Mouse (Mus musculus) liver, embryonic 15.5 days (tissue): Measurements from ENCODE around the gene Tmem38a. TPM values are rescaled to one million over a fixed set of nuclear protein-coding genes. Genes with fewer than 3 reads are reported as not detected.

ENCODE experiments used
- ATAC-seq: fragments of 200-750 bp; cut with Nextera tagmentation; 2 replicates; pipeline ENCODE4 v1.8.0; 2017; ENCODE audit warnings: moderate number of reproducible peaks, mild to moderate bottlenecking, moderate library complexity; ENCODE audit not compliant: insufficient read depth
- H3K27ac ChIP-seq: fragments of 300-500 bp; sonication (generic); replicated peaks from 2 replicates; pipeline ENCODE4 v1.5.1; 2015; ENCODE audit warnings: mild to moderate bottlenecking, inconsistent platforms
- H3K27me3 ChIP-seq: fragments of 300-500 bp; sonication (generic); 2 replicates; pipeline ENCODE4 v1.6.1; 2015; ENCODE audit warnings: mild to moderate bottlenecking, inconsistent platforms
- H3K36me3 ChIP-seq: fragments of 300-500 bp; sonication (generic); replicated peaks from 2 replicates; pipeline ENCODE4 v1.6.1; 2015; ENCODE audit warnings: moderate library complexity, mild to moderate bottlenecking, inconsistent platforms
- H3K4me1 ChIP-seq: fragments of 300-500 bp; sonication (generic); replicated peaks from 2 replicates; pipeline ENCODE4 v1.6.1; 2015; ENCODE audit warnings: inconsistent platforms
- H3K4me2 ChIP-seq: fragments of 300-500 bp; sonication (generic); 2 replicates; pipeline ENCODE4 v1.6.1; 2015; ENCODE audit warnings: moderate library complexity, mild to moderate bottlenecking, inconsistent platforms
- H3K4me3 ChIP-seq: fragments of 300-500 bp; sonication (generic); replicated peaks from 2 replicates; pipeline ENCODE4 v1.5.1; 2015; ENCODE audit warnings: mild to moderate bottlenecking, inconsistent platforms
- H3K9ac ChIP-seq: fragments of 300-500 bp; sonication (generic); 2 replicates; pipeline ENCODE4 v1.6.1; 2015; ENCODE audit warnings: moderate library complexity, mild to moderate bottlenecking, inconsistent platforms
- H3K9me3 ChIP-seq: fragments of 300-500 bp; sonication (generic); replicated peaks from 2 replicates; pipeline ENCODE4 v1.6.1; 2016; ENCODE audit warnings: inconsistent platforms
- WGBS: fragments of 180-500 bp; shearing (Covaris S2); methylation state at CpG from one replicate; pipeline ENCODE4 v1.1.7; 2015; ENCODE audit warnings: mixed read lengths; ENCODE audit not compliant: insufficient replicate concordance; 5-methylcytosine and 5-hydroxymethylcytosine counted together
- microRNA-seq: library from miRNA; unstranded; fragments of <30 nt; microRNA quantifications from one replicate; pipeline ENCODE4, GENCODE M21; 2016
- polyA plus RNA-seq: library from polyadenylated mRNA; unstranded; fragments of >200 nt; fragmentation: Nextera tagmentation; extraction: Ambion mirVana; gene quantifications from 2 replicates; pipeline ENCODE4 v1.2.1, GENCODE M21; 2015

Gene Tmem38a
- polyA plus RNA-seq, 1 experiment from 2014 or later, result 3.6 TPM

- WGBS, result 47% methylated on average over 6 of the region's 6 CpGs
- no peak for ATAC-seq
- Histone ChIP-seq H3K9me3 (no peaks in the 10 kb centered on the region), H3K4me1 (peaks cover 12% of the 10 kb centered on the region), H3K27me3 (no peaks in the 10 kb centered on the region), H3K4me2 (no peak overlapping the region), H3K27ac (no peak overlapping the region; the same call in 1 of the 2 replicates), H3K4me3 (no peak overlapping the region), H3K36me3 (no peaks in the 10 kb centered on the region), H3K9ac (no peak overlapping the region)
Observed at GRCm38 (mm10) chr8:72584390-72584789, 12.5 kb downstream of the Tmem38a start.

- Histone ChIP-seq H3K36me3 (no peaks in the 10 kb centered on the region), H3K27ac (no peak overlapping the region), H3K9me3 (no peaks in the 10 kb centered on the region), H3K4me3 (no peak overlapping the region), H3K9ac (no peak overlapping the region), H3K27me3 (no peaks in the 10 kb centered on the region), H3K4me2 (no peak overlapping the region), H3K4me1 (peaks cover 11% of the 10 kb centered on the region)
- ATAC-seq, result no peak
- WGBS, result 65% methylated on average over 6 of the region's 6 CpGs
Observed at GRCm38 (mm10) chr8:72587806-72588205, 16.0 kb downstream of the Tmem38a start.

GRCm38 (mm10) chr8:72588865-72589264, 17.0 kb downstream of the Tmem38a start:
- Histone ChIP-seq H3K9ac (no peak overlapping the region), H3K4me1 (peaks cover 4% of the 10 kb centered on the region; the same call in 1 of the 2 replicates), H3K27me3 (no peaks in the 10 kb centered on the region), H3K4me3 (no peak overlapping the region), H3K36me3 (no peaks in the 10 kb centered on the region), H3K4me2 (no peak overlapping the region), H3K27ac (no peak overlapping the region), H3K9me3 (no peaks in the 10 kb centered on the region)
- 75% methylated on average over 10 of the region's 10 CpGs for WGBS
- ATAC-seq, result no peak

- Histone ChIP-seq H3K9me3 (no peaks in the 10 kb centered on the region), H3K4me1 (0 out of 2 replicates have a peak, but pooled peaks cover under 1% of the 10 kb centered on the region), H3K9ac (no peak overlapping the region), H3K27ac (no peak overlapping the region), H3K4me2 (no peak overlapping the region), H3K4me3 (no peak overlapping the region), H3K27me3 (no peaks in the 10 kb centered on the region), H3K36me3 (no peaks in the 10 kb centered on the region)
- WGBS, result 78% methylated on average over 7 of the region's 7 CpGs
- ATAC-seq, result no peak
Observed at GRCm38 (mm10) chr8:72589286-72589685, 17.4 kb downstream of the Tmem38a start.

- Histone ChIP-seq H3K27ac (no peak overlapping the region), H3K27me3 (no peaks in the 10 kb centered on the region), H3K36me3 (no peaks in the 10 kb centered on the region), H3K4me3 (no peak overlapping the region), H3K9me3 (no peaks in the 10 kb centered on the region), H3K4me2 (no peak overlapping the region), H3K9ac (no peak overlapping the region), H3K4me1 (no peaks in the 10 kb centered on the region)
- ATAC-seq, result no peak
- WGBS, result 41% methylated on average over 2 of the region's 2 CpGs
Observed at GRCm38 (mm10) chr8:72590198-72590597, 18.3 kb downstream of the Tmem38a start.

Small RNA genes within 50 kb of the gene (microRNA-seq; reads per million reads assigned to microRNA genes)
- gene Gm28019, result not detected

Other genes starting within 250 kb of the Tmem38a start
- 19.4 and 19.8 TPM in 2 replicates for gene Eps15l1, start 150.6 kb upstream of the Tmem38a start, polyA plus RNA-seq
- 0.35 and 0.58 TPM in 2 replicates for gene Calr3, start 128.2 kb upstream of the Tmem38a start, polyA plus RNA-seq
- 2.9 and 3.4 TPM in 2 replicates for gene 1700030K09Rik, start 128.2 kb upstream of the Tmem38a start, polyA plus RNA-seq
- gene Cherp, start 96.8 kb upstream of the Tmem38a start, polyA plus RNA-seq, result 19.1 and 20.5 TPM in 2 replicates
- 8.1 and 9.7 TPM in 2 replicates for gene Slc35e1, start 79.4 kb upstream of the Tmem38a start, polyA plus RNA-seq
- gene Med26, start 23.8 kb upstream of the Tmem38a start, polyA plus RNA-seq, result 7.2 and 7.7 TPM in 2 replicates
- gene Smim7, start 967 bp upstream of the Tmem38a start, polyA plus RNA-seq, result 37.0 and 37.4 TPM in 2 replicates
- 0.01 TPM in 1 of 2 replicates, not detected in the other for gene Nwd1, start 74.7 kb downstream of the Tmem38a start, polyA plus RNA-seq
- 63.7 and 67.2 TPM in 2 replicates for gene Sin3b, start 151.2 kb downstream of the Tmem38a start, polyA plus RNA-seq
- gene F2rl3, start 189.8 kb downstream of the Tmem38a start, polyA plus RNA-seq, result 2.8 and 3.1 TPM in 2 replicates